Mouse (Mus musculus): ENCODE results near the gene Ptpn21. TPM values are rescaled to one million over a fixed set of nuclear protein-coding genes. Genes with fewer than 3 reads are reported as not detected.

The Ptpn21 gene
- polyA plus RNA-seq, 1 experiment from 2014 or later = 6.1 TPM

DNA sequence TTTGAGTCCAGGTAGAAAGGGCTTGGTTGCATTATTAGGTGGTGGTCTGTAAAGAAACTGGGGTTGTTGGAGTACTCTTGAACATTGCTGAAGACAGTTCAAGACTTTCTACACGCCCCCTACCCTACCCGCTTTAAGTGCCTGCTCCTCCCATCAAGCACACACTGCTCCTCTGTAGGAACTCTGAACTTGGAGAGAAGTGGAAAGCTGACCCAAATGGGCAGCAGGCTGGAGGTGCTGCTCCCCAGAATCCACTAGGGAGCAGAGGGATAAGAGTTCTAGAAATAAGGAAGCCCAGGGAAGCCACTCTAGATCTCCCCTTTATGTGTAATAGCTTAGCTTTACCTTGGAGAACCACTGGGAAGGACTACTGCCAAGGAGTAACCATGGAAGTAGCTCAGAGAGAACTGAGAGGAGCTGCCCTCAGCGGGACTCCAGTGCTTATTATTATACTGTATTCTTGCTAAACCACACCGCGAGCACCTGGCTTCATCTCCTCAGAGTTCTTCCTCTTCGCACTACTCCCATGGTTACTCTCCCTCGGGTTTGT, 671 bp upstream of the Ptpn21 start:
- Histone ChIP-seq H3K27ac (peak overlapping the region; percentile 91), H3K9me3 (no peaks in the 10 kb centered on the region), H3K9ac (peak overlapping the region; percentile 93), H3K27me3 (peaks cover 8% of the 10 kb centered on the region), H3K4me2 (replicated peaks) (peak overlapping the region; percentile 80), H3K4me1 (peaks cover 28% of the 10 kb centered on the region), H3K4me3 (peak overlapping the region; percentile 79), H3K36me3 (no peaks in the 10 kb centered on the region)
- WGBS = 13% methylated on average over 7 of the region's 7 CpGs
- ATAC-seq (ENCODE audit: low FRiP score, low read depth) = peak; percentile 57

- Histone ChIP-seq H3K4me3 (peak overlapping the region; percentile 72), H3K4me2 (replicated peaks) (peak overlapping the region; percentile 71), H3K9ac (peak overlapping the region; percentile 81), H3K27me3 (peaks cover 8% of the 10 kb centered on the region), H3K27ac (no peak overlapping the region), H3K4me1 (peaks cover 29% of the 10 kb centered on the region), H3K9me3 (no peaks in the 10 kb centered on the region), H3K36me3 (no peaks in the 10 kb centered on the region)
- no peak for ATAC-seq (ENCODE audit: low FRiP score, low read depth)
- 12% methylated on average over 22 of the region's 22 CpGs for WGBS
Observed at GRCm38 (mm10) chr12:98734880-98735801, 2.1 kb downstream of the Ptpn21 start.

DNA sequence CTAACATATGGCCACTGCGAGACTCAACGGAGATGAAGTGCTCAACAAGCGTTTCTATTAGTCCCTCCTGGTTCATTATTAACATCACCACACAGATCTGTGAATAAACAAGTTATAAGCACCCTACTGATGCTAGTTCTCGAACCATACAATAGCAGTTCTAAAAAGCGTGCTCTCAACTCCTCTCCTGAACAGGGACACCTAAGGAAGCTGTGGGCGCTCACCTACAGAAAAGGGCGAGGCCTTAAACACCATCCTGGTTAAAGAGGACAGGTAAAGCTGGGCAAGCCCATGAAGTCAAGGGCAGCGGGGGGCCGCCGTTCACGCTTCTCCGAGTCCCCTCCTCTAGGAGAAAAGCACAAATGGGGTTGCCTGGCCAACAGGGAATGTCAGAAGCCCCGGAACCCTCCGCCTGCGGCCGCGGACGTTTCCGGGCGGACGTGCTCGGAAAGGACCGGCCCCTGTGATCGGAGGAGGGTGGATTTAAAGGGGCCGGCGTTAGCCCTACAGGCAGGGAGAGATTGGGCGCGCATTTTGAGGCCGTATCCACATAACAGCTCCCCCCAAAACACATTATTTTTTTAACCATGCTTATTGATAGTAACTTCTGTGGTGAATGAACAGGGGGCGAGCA, 2.8 kb downstream of the Ptpn21 start:
- H3K36me3 ChIP-seq = no peaks in the 10 kb centered on the region
- peak overlapping the region; percentile 63; the same call in 1 of the 2 replicates for H3K27ac ChIP-seq
- H3K4me1 ChIP-seq = peaks cover 29% of the 10 kb centered on the region
- H3K4me2 ChIP-seq (replicated peaks) = peak overlapping the region; percentile 71
- WGBS = under 1% methylated on average over 30 of the region's 30 CpGs
- ATAC-seq (ENCODE audit: low FRiP score, low read depth) = peak; percentile 88
- no peaks in the 10 kb centered on the region for H3K9me3 ChIP-seq
- H3K27me3 ChIP-seq = peaks cover 8% of the 10 kb centered on the region
- peak overlapping the region; percentile 72 for H3K4me3 ChIP-seq
- H3K9ac ChIP-seq = peak overlapping the region; percentile 81

DNA sequence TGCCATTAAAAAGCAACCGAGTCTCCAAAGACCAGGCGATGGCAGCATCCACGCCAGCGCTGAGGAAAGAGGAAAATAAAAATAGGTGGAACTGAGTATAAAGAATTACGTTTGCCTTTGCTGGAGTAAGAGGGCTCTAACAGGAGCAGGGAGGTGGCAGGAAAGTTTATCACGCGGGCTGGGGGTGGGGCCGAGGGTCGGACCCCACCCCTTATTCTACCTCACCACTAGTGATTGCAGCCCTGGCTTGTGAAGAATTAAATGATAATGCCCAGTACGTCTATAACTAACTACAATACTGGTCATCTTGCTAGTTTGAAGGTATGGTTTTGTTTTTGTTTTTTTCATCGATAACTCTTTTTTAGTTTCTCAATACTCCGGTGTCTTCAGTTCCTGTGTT, 3.4 kb downstream of the Ptpn21 start:
- H3K4me1 ChIP-seq = peaks cover 29% of the 10 kb centered on the region
- 8% methylated on average over 12 of the region's 12 CpGs for WGBS
- H3K9ac ChIP-seq = peak overlapping the region; percentile 81

GRCm38 (mm10) chr12:98733165-98733564, 4.0 kb downstream of the Ptpn21 start:
- Histone ChIP-seq H3K9ac (peak overlapping the region; percentile 81), H3K4me3 (peak overlapping the region; percentile 72), H3K36me3 (no peaks in the 10 kb centered on the region), H3K4me2 (replicated peaks) (peak overlapping the region; percentile 71), H3K27me3 (0 out of 2 replicates have a peak, but pooled peaks cover 2% of the 10 kb centered on the region), H3K4me1 (peaks cover 26% of the 10 kb centered on the region), H3K27ac (no peak overlapping the region), H3K9me3 (no peaks in the 10 kb centered on the region)
- ATAC-seq (ENCODE audit: low FRiP score, low read depth) = no peak
- WGBS = 59% methylated on average over 3 of the region's 3 CpGs

More for the DNA sequence above, 3.4 kb downstream of the Ptpn21 start:
- H3K27me3 ChIP-seq = peaks cover 4% of the 10 kb centered on the region
- H3K4me3 ChIP-seq = peak overlapping the region; percentile 72
- H3K9me3 ChIP-seq = no peaks in the 10 kb centered on the region
- H3K36me3 ChIP-seq = no peaks in the 10 kb centered on the region
- H3K4me2 ChIP-seq (replicated peaks) = peak overlapping the region; percentile 71
- no peak overlapping the region for H3K27ac ChIP-seq
- no peak for ATAC-seq (ENCODE audit: low FRiP score, low read depth)

DNA sequence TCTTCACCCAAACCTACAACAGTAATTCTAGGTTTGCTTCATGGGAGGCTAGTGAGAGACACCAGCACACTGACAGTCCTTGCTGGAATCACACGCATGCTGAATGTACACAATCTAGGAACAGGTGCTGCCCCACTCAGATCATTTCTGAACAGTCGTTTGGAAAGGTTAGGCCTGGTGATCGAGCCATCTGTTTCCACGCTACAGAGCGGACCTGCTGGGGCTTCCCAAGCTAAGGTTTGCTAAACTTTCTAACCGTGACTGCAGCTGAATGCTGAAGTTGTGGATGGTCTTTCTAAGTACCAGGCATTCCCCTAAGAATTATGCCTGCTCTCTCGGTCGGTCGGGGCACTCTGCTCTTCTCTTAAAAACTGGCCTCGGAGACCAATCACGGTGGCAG, 6.5 kb downstream of the Ptpn21 start:
- H3K4me2 ChIP-seq (replicated peaks) = no peak overlapping the region
- H3K27ac ChIP-seq = no peak overlapping the region
- no peak overlapping the region for H3K9ac ChIP-seq
- H3K4me1 ChIP-seq = peaks cover 18% of the 10 kb centered on the region
- no peak overlapping the region for H3K4me3 ChIP-seq
- 82% methylated on average over 11 of the region's 11 CpGs for WGBS
- H3K27me3 ChIP-seq = no peaks in the 10 kb centered on the region
- no peak for ATAC-seq (ENCODE audit: low FRiP score, low read depth)
- no peaks in the 10 kb centered on the region for H3K36me3 ChIP-seq
- H3K9me3 ChIP-seq = no peaks in the 10 kb centered on the region

DNA sequence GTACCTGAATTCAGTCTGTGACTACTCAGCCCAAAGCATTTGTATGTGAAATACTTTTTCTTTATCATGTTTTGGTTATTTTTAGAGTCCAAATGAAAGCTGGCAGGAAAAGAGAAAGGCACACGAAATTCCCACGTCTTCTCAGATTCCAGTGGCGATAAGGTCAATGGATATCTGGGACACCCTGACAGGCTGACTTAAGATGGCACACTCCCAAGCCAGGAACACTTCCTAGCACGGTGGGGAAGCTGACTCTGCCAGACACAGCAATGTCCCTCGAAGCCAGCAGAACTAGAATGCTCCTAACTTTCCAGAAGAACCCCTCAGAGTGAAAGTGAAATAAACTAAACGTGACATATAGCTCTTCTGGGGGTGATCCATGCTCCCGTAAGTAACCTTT, 10.0 kb downstream of the Ptpn21 start:
- no peak overlapping the region for H3K27ac ChIP-seq
- no peak overlapping the region for H3K4me3 ChIP-seq
- no peak for ATAC-seq (ENCODE audit: low FRiP score, low read depth)
- WGBS = 76% methylated on average over 7 of the region's 7 CpGs
- H3K4me2 ChIP-seq (replicated peaks) = no peak overlapping the region
- no peaks in the 10 kb centered on the region for H3K4me1 ChIP-seq
- H3K9ac ChIP-seq = no peak overlapping the region
- no peaks in the 10 kb centered on the region for H3K9me3 ChIP-seq
- no peaks in the 10 kb centered on the region for H3K27me3 ChIP-seq
- H3K36me3 ChIP-seq = no peaks in the 10 kb centered on the region

DNA sequence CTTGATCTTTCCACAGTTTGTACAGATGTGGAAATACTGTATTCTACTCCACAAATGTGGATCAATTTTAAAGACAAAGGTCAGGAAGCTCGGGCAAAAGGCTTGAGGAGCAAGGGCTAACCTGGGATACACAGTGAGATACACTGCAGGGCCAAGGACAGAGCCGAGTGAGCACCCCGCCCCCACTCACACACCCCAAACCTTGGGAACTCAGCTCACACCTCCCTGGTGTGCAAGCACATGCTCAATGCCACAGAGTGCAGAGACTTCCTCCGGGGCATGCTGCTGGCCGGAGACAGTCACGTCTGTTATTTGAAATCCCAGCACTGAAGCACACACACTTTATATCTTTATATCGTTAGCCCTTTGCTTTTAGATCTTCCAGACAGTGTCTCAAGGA, 11.1 kb downstream of the Ptpn21 start:
- no peak overlapping the region for H3K4me2 ChIP-seq (replicated peaks)
- H3K9me3 ChIP-seq = no peaks in the 10 kb centered on the region
- H3K36me3 ChIP-seq = no peaks in the 10 kb centered on the region
- no peak for ATAC-seq (ENCODE audit: low FRiP score, low read depth)
- H3K4me1 ChIP-seq = peaks cover 1% of the 10 kb centered on the region; the same call in 1 of the 2 replicates
- no peak overlapping the region for H3K9ac ChIP-seq
- H3K27me3 ChIP-seq = no peaks in the 10 kb centered on the region
- no peak overlapping the region for H3K27ac ChIP-seq
- WGBS = 79% methylated on average over 7 of the region's 7 CpGs
- H3K4me3 ChIP-seq = no peak overlapping the region

DNA sequence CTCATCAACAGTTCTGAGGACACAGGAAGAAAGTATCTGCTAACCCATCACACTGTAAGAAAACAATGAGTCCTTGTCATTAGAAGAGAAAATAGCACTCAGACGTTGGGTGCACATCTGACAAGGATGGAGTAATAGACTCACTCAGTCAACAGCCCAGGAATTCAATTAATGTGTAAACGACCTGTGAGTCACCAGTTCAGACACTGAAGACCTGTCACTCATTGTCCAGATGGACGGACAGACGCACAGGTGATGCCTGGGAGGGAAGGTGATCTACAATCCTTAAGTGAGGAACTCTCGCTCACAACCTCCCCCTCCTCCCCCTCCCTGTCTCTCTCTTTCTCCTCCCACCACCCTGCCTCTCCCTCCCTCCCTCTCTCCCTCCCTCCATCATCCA, 12.2 kb downstream of the Ptpn21 start:
- no peak for ATAC-seq (ENCODE audit: low FRiP score, low read depth)
- 72% methylated on average over 5 of the region's 5 CpGs for WGBS

GRCm38 (mm10) chr12:98724224-98724623, 13.0 kb downstream of the Ptpn21 start:
- Histone ChIP-seq H3K27me3 (no peaks in the 10 kb centered on the region), H3K4me2 (replicated peaks) (no peak overlapping the region), H3K27ac (no peak overlapping the region), H3K4me1 (peaks cover 14% of the 10 kb centered on the region), H3K4me3 (no peak overlapping the region), H3K9me3 (no peaks in the 10 kb centered on the region), H3K9ac (no peak overlapping the region), H3K36me3 (no peaks in the 10 kb centered on the region)
- WGBS = 94% methylated on average over 7 of the region's 7 CpGs
- no peak for ATAC-seq (ENCODE audit: low FRiP score, low read depth)

More for the DNA sequence above, 12.2 kb downstream of the Ptpn21 start:
- no peak overlapping the region for H3K4me3 ChIP-seq
- H3K9me3 ChIP-seq = no peaks in the 10 kb centered on the region
- H3K4me1 ChIP-seq = peaks cover 12% of the 10 kb centered on the region
- no peak overlapping the region for H3K9ac ChIP-seq
- no peaks in the 10 kb centered on the region for H3K36me3 ChIP-seq
- H3K27me3 ChIP-seq = no peaks in the 10 kb centered on the region
- H3K27ac ChIP-seq = no peak overlapping the region
- no peak overlapping the region for H3K4me2 ChIP-seq (replicated peaks)

DNA sequence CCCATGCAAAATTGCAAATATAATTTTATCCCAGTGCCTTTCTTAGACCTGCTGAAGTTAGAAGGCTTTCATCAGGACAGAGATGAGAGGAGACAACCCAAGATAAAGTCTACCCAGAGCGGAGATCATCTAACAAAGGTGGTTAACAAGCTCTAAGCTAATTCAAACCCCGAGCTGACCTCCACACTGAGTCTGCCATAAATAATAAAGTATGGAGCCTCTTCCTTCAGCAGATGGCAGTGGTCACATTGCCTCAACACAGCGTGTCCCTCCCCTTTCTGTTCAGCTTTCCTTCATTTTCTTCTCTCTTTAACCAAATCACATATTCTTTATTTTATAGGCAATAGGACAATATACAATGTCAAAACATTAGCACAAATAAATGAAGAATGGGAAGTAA, 16.2 kb downstream of the Ptpn21 start:
- H3K36me3 ChIP-seq = no peaks in the 10 kb centered on the region
- no peaks in the 10 kb centered on the region for H3K9me3 ChIP-seq
- H3K9ac ChIP-seq = no peak overlapping the region
- peaks cover 14% of the 10 kb centered on the region for H3K4me1 ChIP-seq
- no peak for ATAC-seq (ENCODE audit: low FRiP score, low read depth)
- 58% methylated on average over 3 of the region's 3 CpGs for WGBS
- H3K27ac ChIP-seq = no peak overlapping the region
- no peaks in the 10 kb centered on the region for H3K27me3 ChIP-seq
- no peak overlapping the region for H3K4me2 ChIP-seq (replicated peaks)
- no peak overlapping the region for H3K4me3 ChIP-seq

DNA sequence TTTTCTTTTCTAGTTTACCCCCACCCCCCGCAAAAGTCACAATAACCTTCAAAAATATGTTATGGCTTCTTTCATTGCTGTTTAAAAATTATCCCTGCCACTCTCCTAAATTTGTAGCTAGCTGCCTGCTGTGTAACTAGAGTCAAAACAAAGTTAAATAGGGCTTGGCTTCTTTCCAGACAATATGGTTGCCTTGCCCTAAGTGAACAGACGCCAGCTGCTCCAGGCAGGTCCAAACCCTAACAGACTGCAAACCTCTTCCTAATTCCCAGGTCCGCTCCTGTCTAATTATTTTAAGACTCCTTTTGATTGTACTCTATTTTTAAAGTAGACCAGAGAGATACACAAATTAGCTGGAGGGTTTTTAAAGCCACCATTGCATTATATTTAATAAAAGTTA, 16.6 kb downstream of the Ptpn21 start:
- Histone ChIP-seq H3K9ac (no peak overlapping the region), H3K27ac (no peak overlapping the region), H3K4me3 (no peak overlapping the region), H3K9me3 (no peaks in the 10 kb centered on the region), H3K4me2 (replicated peaks) (no peak overlapping the region), H3K27me3 (no peaks in the 10 kb centered on the region), H3K36me3 (no peaks in the 10 kb centered on the region), H3K4me1 (peaks cover 14% of the 10 kb centered on the region)
- peak; percentile 81; the same call in 1 of the 2 replicates for ATAC-seq (ENCODE audit: low FRiP score, low read depth)
- WGBS = 23% methylated on average over 3 of the region's 3 CpGs

All from limb, embryonic 13.5 days (tissue).